Mouse (Mus musculus): ENCODE data around the gene Catip. TPM values are rescaled to one million over a fixed set of nuclear protein-coding genes. Genes with fewer than 3 reads are reported as not detected.
"Not testable (repeated sequence)": the region's sequence is repeated elsewhere in the genome, so short reads cannot be mapped to it uniquely, and the experiment has no call there.

Gene Catip
- polyA plus RNA-seq, 1 experiment: 6.0 TPM

GRCm38 (mm10) chr1:74396456-74397222 lies 34.7 kb downstream of the Catip start:
- DNase-seq (ENCODE audit: extremely low spot score in 1 of 2, low spot score in 1 of 2): not testable (repeated sequence)

- DNase-seq (ENCODE audit: extremely low spot score in 1 of 2, low spot score in 1 of 2): peak; percentile 82 to 90
These were observed 35.5 kb downstream of the Catip start for GRCm38 (mm10) chr1:74397268-74397918.

- DNase-seq (ENCODE audit: extremely low spot score in 1 of 2, low spot score in 1 of 2): peak; percentile 50 to 67
These were observed 36.1 kb downstream of the Catip start for GRCm38 (mm10) chr1:74397919-74398451.

- no peak for DNase-seq (ENCODE audit: extremely low spot score in 1 of 2, low spot score in 1 of 2)
These were observed 38.6 kb downstream of the Catip start for GRCm38 (mm10) chr1:74400531-74400930.

- DNase-seq (ENCODE audit: extremely low spot score in 1 of 2, low spot score in 1 of 2): no peak
These were observed 39.3 kb downstream of the Catip start for GRCm38 (mm10) chr1:74401015-74401702.

- DNase-seq (ENCODE audit: extremely low spot score in 1 of 2, low spot score in 1 of 2): no peak
These were observed 42.3 kb downstream of the Catip start for GRCm38 (mm10) chr1:74404206-74404605.

GRCm38 (mm10) chr1:74408589-74409504 lies 46.9 kb downstream of the Catip start, which contains the start of gene Vil1:
Gene Vil1 (plus strand): TSS chr1:74409376.
- no peak for DNase-seq (ENCODE audit: extremely low spot score in 1 of 2, low spot score in 1 of 2)

- no peak for DNase-seq (ENCODE audit: extremely low spot score in 1 of 2, low spot score in 1 of 2)
These were observed 49.9 kb downstream of the Catip start for GRCm38 (mm10) chr1:74411753-74412325.

GRCm38 (mm10) chr1:74412711-74413110 lies 50.8 kb downstream of the Catip start:
- DNase-seq (ENCODE audit: extremely low spot score in 1 of 2, low spot score in 1 of 2): no peak

GRCm38 (mm10) chr1:74415143-74415542 lies 53.2 kb downstream of the Catip start:
- DNase-seq (ENCODE audit: extremely low spot score in 1 of 2, low spot score in 1 of 2): no peak

Other genes starting within 250 kb of the Catip start
- gene Tns1, start 237.7 kb upstream of the Catip start, polyA plus RNA-seq (2012; rRNA removed): 22.4 and 25.7 TPM in 2 replicates
- gene Rufy4, start 236.6 kb upstream of the Catip start, polyA plus RNA-seq (2012; rRNA removed): 0.08 TPM in 2 replicates
- gene Cxcr2, start 208.1 kb upstream of the Catip start, polyA plus RNA-seq (2012; rRNA removed): 0.04 and 0.19 TPM in 2 replicates
- gene Cxcr1, start 167.5 kb upstream of the Catip start, polyA plus RNA-seq (2012; rRNA removed): not detected in 2 replicates
- 213 and 235 TPM in 2 replicates for gene Arpc2, start 126.0 kb upstream of the Catip start, polyA plus RNA-seq (2012; rRNA removed)
- gene Gpbar1, start 83.6 kb upstream of the Catip start, polyA plus RNA-seq (2012; rRNA removed): 0.14 TPM in 1 of 2 replicates, not detected in the other
- 182 and 184 TPM in 2 replicates for gene Aamp, start 77.4 kb upstream of the Catip start, polyA plus RNA-seq (2012; rRNA removed)
- gene Pnkd, start 77.2 kb upstream of the Catip start, polyA plus RNA-seq (2012; rRNA removed): 110 and 135 TPM in 2 replicates
- gene Tmbim1, start 56.5 kb upstream of the Catip start, polyA plus RNA-seq (2012; rRNA removed): 25.7 and 33.6 TPM in 2 replicates
- gene Slc11a1, start 13.1 kb downstream of the Catip start, polyA plus RNA-seq (2012; rRNA removed): 5.5 and 9.1 TPM in 2 replicates
- gene Ctdsp1, start 29.4 kb downstream of the Catip start, polyA plus RNA-seq (2012; rRNA removed): 27.4 and 27.7 TPM in 2 replicates
- gene Vil1, start 47.3 kb downstream of the Catip start, polyA plus RNA-seq (2012; rRNA removed): 0.42 and 0.82 TPM in 2 replicates
- gene Cnot9, start 143.9 kb downstream of the Catip start, polyA plus RNA-seq (2012; rRNA removed): 26.3 and 26.8 TPM in 2 replicates
- gene Plcd4, start 180.8 kb downstream of the Catip start, polyA plus RNA-seq (2012; rRNA removed): 15.8 and 19.2 TPM in 2 replicates
- 9.8 and 12.2 TPM in 2 replicates for gene Usp37, start 182.2 kb downstream of the Catip start, polyA plus RNA-seq (2012; rRNA removed)
- 23.4 and 24.8 TPM in 2 replicates for gene Zfp142, start 226.1 kb downstream of the Catip start, polyA plus RNA-seq (2012; rRNA removed)
- gene Bcs1l, start 226.2 kb downstream of the Catip start, polyA plus RNA-seq (2012; rRNA removed): 26.4 and 31.5 TPM in 2 replicates
- gene Rnf25, start 239.3 kb downstream of the Catip start, polyA plus RNA-seq (2012; rRNA removed): 127 and 138 TPM in 2 replicates
- gene Stk36, start 239.3 kb downstream of the Catip start, polyA plus RNA-seq (2012; rRNA removed): 5.5 and 6.2 TPM in 2 replicates